Mouse (Mus musculus) right cerebral cortex, postnatal 4 days (tissue): ENCODE results near the gene Cabcoco1.

ENCODE experiments used
- DNase-seq: peaks from one replicate; pipeline ENCODE4 v3.0.0-alpha.2; 2022

The Cabcoco1 gene

GRCm38 (mm10) chr10:68506242-68506641, 35.5 kb downstream of the Cabcoco1 start:
- no peak for DNase-seq

GRCm38 (mm10) chr10:68504586-68505152, 37.0 kb downstream of the Cabcoco1 start:
- no peak for DNase-seq

GRCm38 (mm10) chr10:68501067-68501466, 40.6 kb downstream of the Cabcoco1 start:
- DNase-seq: no peak

GRCm38 (mm10) chr10:68495246-68495645, 46.5 kb downstream of the Cabcoco1 start:
- DNase-seq: no peak

GRCm38 (mm10) chr10:68491557-68491956, 50.1 kb downstream of the Cabcoco1 start:
- DNase-seq: no peak

- DNase-seq: no peak
Measured at GRCm38 (mm10) chr10:68490781-68491180, 50.9 kb downstream of the Cabcoco1 start.

- no peak for DNase-seq
Measured at GRCm38 (mm10) chr10:68472799-68473198, 68.9 kb downstream of the Cabcoco1 start.

GRCm38 (mm10) chr10:68465737-68466327, 75.9 kb downstream of the Cabcoco1 start:
- no peak for DNase-seq

- peak; percentile 90 for DNase-seq
Measured at GRCm38 (mm10) chr10:68464943-68465342, 76.8 kb downstream of the Cabcoco1 start.

- DNase-seq: peak; percentile 8
Measured at GRCm38 (mm10) chr10:68459784-68460183, 81.9 kb downstream of the Cabcoco1 start.

GRCm38 (mm10) chr10:68457019-68457418, 84.7 kb downstream of the Cabcoco1 start:
- no peak for DNase-seq

- DNase-seq: no peak
Measured at GRCm38 (mm10) chr10:68454541-68454940, 87.2 kb downstream of the Cabcoco1 start.

GRCm38 (mm10) chr10:68446797-68447125, 94.9 kb downstream of the Cabcoco1 start:
- no peak for DNase-seq

- DNase-seq: no peak
Measured at GRCm38 (mm10) chr10:68445876-68446796, 95.6 kb downstream of the Cabcoco1 start.

GRCm38 (mm10) chr10:68445244-68445811, 96.4 kb downstream of the Cabcoco1 start:
- no peak for DNase-seq

GRCm38 (mm10) chr10:68444361-68445114, 97.2 kb downstream of the Cabcoco1 start:
- no peak for DNase-seq

GRCm38 (mm10) chr10:68443132-68443531, 98.6 kb downstream of the Cabcoco1 start:
- DNase-seq: no peak

- no peak for DNase-seq
Measured at GRCm38 (mm10) chr10:68442713-68443112, 99.0 kb downstream of the Cabcoco1 start.

GRCm38 (mm10) chr10:68441931-68442662, 99.6 kb downstream of the Cabcoco1 start:
- no peak for DNase-seq

GRCm38 (mm10) chr10:68440515-68440914, 101.2 kb downstream of the Cabcoco1 start:
- DNase-seq: no peak

GRCm38 (mm10) chr10:68435754-68436153, 105.9 kb downstream of the Cabcoco1 start:
- no peak for DNase-seq

- no peak for DNase-seq
Measured at GRCm38 (mm10) chr10:68435001-68435560, 106.6 kb downstream of the Cabcoco1 start.
